ENCODE assay signal across 9 mouse cellular contexts in the genomic region with DNA sequence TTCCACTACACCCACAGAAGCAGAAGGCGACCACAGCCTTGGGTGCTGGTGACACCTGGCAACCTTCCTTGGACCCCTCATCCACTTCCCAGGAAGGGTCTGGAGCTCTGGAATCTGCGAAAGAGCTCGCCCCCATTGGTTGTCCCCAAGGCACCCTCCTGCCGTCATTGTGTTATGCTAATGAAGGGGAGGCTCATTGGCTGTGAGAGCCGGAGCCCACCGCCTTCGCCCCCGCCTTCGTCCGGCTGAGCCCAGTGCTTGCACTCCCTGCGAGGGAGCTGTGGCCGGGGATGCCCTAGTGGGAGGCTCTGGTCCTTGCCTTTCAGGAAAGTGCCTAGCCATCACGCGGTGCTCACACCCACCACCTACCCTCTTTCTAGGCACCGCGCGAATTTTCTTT. TPM values are rescaled to one million over a fixed set of nuclear protein-coding genes. Genes with fewer than 3 reads are reported as not detected.
DNase-seq lines count a peak whose midpoint lies in the region; ATAC-seq lines count a peak whose summit lies in the region.
"Had no signal": no experiment of that assay in that cellular context is flagged by ENCODE, and none has a peak within 500 bp of the region (broad histone marks: within the 10 kb centered on the region; RNA-seq: fewer than 3 reads in every experiment).

No protein-coding gene starts in this region.

- H3K9me3 ChIP-seq in lung, embryonic 15.5 days: no peaks in the 10 kb centered on the region

- peak; percentile 51 to 67; a peak in 3 of 4 replicates for ATAC-seq in hematopoietic stem cell, adult 5-6 weeks (replicated peaks in 1 of 2; ENCODE audit: insufficient read depth in 1 of 2, low FRiP score in 2 of 2, low TSS enrichment in 1 of 2, low read depth in 1 of 2, poor library complexity in 2 of 2, severe bottlenecking in 2 of 2)
- peak; percentile 98 for ATAC-seq in lung, embryonic 15.5 days (ENCODE audit: borderline replicate concordance, extremely low read depth, low FRiP score, low TSS enrichment)

- H3K4me2 ChIP-seq in lung, embryonic 15.5 days: peak overlapping the region; percentile 82

- 0 out of 2 replicates have a peak overlapping the region, but pooled peaks have one; percentile 11 for H3K9ac ChIP-seq in lung, embryonic 15.5 days

- peaks cover 6% of the 10 kb centered on the region; the same call in 1 of the 2 replicates for H3K4me1 ChIP-seq in lung, embryonic 15.5 days

- H3K27me3 ChIP-seq in lung, embryonic 15.5 days: no peaks in the 10 kb centered on the region

- peak overlapping the region; percentile 45 for H3K4me3 ChIP-seq in lung, embryonic 15.5 days

- H3K36me3 ChIP-seq in lung, embryonic 15.5 days: no peaks in the 10 kb centered on the region
- H3K36me3 ChIP-seq: G1E had no signal

- H3K27ac ChIP-seq in lung, embryonic 15.5 days: no peak overlapping the region

- 0% methylated on average over 17 of the region's 17 CpGs for WGBS in lung, embryonic 15.5 days

- DNase-seq in lung, adult 18-20 months: peak; percentile 6 to 7
- no peak for DNase-seq in lung, postnatal 25 days (ENCODE audit: low spot score)
- peak; percentile 68 to 71 for DNase-seq in frontal cortex, postnatal 10 days (ENCODE audit: low spot score in 2 of 2)
- DNase-seq in layer of hippocampus, adult 9-11 months: peak; percentile 34
- peak; percentile 33 for DNase-seq in retina, postnatal 7 days (ENCODE audit: low read depth, low spot score)
- no peak for DNase-seq in thymus, postnatal 10 days (ENCODE audit: low spot score in 2 of 2)

RNA-seq across cellular contexts. Expression of a gene that starts 0.5 kb away (rescaled TPM):
- not detected in 2 replicates for total RNA-seq in hematopoietic stem cell, adult 5-6 weeks (2017)
- polyA plus RNA-seq in lung, embryonic 15.5 days (2015; fragmentation: Nextera tagmentation; extraction: Ambion mirVana): 0.57 and 0.59 TPM in 2 replicates
- polyA plus RNA-seq: G1E had no signal

Comparison
In these comparisons a context has a peak if more than half of its experiments do, and no peak if none do; other contexts are left out.
1. DNase-seq: peak in lung, adult 18-20 months (2 of 2), frontal cortex, postnatal 10 days (2 of 2), layer of hippocampus, adult 9-11 months (single experiment) and retina, postnatal 7 days (single experiment); none in lung, postnatal 25 days (single experiment) and thymus, postnatal 10 days (0 of 2).